Mouse (Mus musculus): ENCODE data around the gene Ap1m2.

DNA sequence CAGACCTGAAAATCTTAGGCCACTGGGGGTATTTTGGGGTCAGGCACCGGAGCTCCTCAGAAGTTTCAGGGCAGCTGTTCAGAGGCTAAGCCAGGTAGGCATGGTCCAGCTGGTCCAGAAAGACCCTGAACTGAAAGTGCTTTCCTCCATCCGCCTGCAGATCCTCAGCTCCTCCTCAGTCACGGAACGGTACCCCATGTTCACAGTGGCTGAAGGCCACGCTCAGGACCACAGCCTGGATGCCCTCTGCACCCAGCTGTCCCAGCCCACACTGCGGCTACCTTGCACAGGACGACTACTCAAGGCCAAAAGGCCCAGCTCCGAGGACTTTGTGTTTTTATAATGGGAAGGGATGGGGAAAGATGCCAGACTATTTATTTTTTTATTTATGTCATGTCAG, 39.0 kb downstream of the Ap1m2 start:
- TF ChIP-seq CTCF (IDR thresholded peaks at IDR 0.05) = no peak
- no peak for TF ChIP-seq POLR2A (IDR thresholded peaks at IDR 0.05; ENCODE audit: insufficient read depth, low read depth, low read length)

Data from heart, adult 2 months (tissue).